Mouse (Mus musculus) T-helper 2 cell (primary cell): Measurements from ENCODE around the gene Txnrd3.

Experiments used
- in situ Hi-C: fragments of 300-600 bp; cut with MboI, MseI; formaldehyde crosslinking; loops from one replicate; pipeline ENCODE4 v1.15.1; 2025; ENCODE audit warnings: high pct_unique_total_duplicates

Txnrd3 gene

DNA sequence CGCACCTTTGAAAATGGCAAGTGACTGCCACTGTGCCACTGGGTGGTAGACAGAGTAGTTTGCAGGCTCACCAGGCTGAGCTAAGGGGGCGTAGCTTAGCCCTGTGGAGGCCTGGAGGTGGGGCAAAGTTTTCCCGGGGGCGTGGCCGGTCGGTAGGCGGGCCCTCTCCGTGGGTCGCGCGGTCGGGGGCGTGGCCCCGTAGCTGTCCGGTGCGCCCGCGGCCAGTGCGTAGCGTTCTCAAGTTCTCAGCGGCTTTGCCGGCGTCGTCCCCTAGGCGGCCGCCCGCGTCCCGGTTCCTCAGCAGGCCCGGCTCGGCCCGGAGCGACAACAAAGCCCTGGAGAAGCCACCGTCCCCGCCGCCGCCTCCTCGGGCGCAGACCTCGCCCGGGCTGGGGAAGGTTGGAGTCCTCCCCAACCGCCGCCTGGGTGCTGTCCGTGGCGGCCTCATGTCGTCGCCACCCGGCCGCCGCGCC lies at the start of gene Txnrd3:
Gene Txnrd3, plus strand, starts transcription at position 191 of the 473 bp plus-strand sequence.
- in situ Hi-C loops, result loop anchor here (25.0 kb wide), 1 partner anchor 1468 kb away; the partner anchor contains the start of gene Nup210

DNA sequence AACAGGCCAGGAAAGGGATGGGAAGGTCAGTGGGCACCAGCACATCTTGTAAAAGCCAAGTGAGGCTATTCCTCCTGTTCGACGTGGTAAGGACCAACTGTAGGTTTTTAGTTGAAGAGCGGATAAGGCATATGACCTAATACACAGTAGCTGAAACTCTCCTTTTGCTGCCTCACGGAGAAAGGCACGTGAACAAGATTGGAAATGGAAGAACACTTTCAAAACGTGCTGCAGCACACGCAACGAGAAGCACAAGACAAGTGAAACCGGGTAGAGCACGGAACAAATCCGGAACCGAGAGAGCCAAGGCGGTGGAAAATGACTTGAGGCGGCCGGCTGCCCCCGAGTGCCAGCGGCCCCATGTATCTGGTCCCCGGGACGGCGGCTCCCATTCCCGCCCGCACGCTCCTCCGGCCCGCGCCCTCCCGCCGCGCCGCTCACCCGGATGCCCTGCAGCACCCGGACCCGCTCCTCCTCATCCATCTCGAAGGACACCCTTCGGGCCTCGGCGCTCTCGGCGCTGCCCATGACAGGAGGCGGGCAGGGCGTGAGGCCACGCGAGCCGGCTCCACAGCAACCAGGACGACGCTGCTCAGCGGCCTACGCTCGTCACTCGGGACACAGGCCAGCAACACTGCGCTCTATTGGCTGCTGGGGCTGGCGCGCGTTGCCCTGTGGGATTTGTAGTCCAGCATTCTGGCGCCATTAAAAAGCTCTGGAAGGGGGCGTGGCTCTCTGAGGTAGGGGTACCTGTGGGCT lies 48.6 kb upstream of the Txnrd3 start, which contains the start of gene Chchd6:
Gene Chchd6, minus strand, starts transcription at position 635 of the 759 bp plus-strand sequence.
- in situ Hi-C loops, result no loop called here

DNA sequence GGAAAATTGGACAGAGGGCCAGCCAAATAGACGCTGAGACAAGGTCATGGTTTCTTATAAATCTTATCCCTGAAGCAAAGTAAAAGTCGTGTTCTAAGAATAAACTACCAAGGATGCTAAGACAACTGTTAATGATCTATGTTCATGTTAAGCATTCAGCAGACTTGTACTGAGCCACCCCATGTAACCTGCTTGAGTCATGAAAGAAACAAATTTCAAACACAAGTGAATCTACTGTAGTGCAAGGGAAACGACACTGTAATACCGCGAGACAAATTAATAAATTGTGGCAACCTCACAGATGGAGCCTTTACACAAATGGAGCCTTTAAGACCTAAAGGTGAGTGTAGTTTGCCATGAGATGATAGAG lies 48.0 kb upstream of the Txnrd3 start:
- in situ Hi-C loops, result no loop called here

DNA sequence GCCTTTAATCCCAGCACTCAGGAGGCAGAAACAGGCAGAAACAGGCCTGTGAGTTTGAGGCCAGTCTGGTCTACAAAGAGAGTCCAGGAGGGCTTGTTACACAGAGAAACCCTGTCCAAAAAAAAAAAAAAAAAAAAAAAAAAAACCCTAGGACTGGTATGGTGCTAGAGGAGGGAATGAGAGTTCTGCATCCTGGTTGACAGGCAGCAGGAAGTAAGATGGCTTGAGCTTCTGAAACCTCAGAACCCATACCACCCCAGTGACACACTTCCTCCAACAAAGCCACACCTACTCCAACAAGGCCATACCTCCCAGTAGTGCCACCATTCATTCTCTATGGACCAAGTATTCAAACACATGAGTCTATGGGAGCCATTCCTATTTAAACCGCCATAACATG lies 47.3 kb upstream of the Txnrd3 start:
- in situ Hi-C loops, result no loop called here

DNA sequence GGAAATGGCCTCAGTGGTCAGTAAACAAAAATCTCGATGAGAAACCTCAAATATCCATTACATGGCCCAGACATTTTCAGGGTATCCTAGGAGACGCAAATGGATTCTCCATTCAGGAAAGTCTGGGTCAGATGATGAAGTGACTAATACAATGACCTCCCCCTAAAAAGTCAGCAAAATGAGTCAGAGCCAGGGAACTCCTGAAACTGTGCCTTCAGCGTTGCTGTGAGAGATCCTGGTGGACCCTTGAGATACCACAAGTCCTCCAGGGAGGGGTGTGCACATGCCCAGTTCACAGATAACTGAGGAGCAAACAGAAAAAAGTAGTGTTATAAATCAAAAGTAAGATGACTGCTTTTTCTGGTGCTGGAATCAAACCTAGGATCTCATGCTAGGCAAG lies 37.7 kb upstream of the Txnrd3 start:
- in situ Hi-C loops, result no loop called here

DNA sequence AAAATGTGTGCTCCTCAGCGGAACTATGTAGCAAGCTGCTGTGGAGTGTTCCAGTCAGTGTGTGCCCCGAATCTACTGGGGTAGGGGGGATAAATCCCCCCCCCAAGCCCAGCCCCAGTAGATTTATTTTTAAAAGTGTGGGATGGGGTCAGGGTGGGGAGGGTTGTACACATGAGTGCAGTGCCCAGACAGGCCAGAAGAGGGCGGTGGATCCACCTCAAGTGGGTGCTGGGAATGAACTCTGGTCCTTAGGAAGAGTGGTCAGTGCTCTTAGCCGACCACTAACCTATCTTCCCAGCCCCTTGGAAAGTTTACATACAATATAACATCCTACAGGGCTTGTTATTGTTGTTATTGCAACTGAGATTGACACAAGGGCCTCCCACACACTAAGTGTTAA lies 35.8 kb upstream of the Txnrd3 start:
- in situ Hi-C loops, result no loop called here

DNA sequence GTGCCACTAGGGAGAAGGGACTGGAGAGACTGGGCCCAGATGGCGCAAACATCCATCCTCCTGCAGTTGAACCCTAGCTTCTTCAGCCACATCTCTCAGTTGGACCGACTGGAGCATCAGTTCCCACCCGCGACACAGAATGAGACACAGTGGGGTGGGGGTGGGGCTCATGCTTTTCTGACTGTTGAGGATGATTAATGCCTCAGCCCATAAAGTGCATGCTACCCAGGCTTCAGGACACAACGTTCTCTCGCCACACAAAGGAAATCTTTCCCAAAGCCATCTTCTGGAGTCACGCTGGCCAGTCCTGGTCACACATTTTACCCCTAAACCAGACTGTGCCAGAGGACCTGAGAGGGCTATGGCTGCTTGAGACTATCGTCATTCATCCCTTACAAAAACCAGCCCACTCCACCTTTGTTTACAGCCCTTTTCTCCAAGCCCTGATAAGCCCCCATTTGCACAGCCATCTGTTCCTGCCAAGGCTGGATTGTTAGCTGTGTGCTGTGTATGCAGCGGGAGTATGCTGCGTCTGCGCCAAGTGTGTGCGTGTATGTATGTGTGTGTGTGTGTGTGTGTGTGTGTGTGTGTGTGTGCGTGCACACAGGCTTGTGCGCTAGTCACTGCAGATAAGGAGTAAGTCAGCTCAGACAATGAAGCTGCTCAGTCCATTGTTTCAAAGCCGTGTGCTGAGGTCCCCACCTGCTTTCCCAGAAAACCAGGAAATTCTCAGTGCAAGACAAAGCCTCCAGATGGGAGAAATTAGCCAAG lies 30.3 kb upstream of the Txnrd3 start:
- in situ Hi-C loops, result no loop called here

DNA sequence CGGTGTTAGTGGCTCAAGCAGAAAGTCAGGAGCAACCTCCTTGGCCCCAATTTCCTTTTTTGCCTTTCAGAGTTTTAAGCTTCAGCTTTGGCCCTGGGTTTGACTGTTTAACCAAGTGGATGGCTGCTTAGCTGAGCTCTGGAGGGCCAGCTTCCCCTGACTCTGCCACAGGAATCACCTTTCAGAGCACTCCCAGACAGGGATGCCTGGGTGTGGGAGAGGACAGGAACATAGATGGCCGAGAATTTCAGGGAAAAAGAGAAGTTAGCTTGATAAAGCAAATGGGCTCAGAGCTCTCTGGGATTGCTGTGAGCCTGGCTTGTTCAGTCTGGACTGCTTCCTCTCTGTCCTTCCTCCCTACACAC lies 29.7 kb upstream of the Txnrd3 start:
- in situ Hi-C loops, result no loop called here

DNA sequence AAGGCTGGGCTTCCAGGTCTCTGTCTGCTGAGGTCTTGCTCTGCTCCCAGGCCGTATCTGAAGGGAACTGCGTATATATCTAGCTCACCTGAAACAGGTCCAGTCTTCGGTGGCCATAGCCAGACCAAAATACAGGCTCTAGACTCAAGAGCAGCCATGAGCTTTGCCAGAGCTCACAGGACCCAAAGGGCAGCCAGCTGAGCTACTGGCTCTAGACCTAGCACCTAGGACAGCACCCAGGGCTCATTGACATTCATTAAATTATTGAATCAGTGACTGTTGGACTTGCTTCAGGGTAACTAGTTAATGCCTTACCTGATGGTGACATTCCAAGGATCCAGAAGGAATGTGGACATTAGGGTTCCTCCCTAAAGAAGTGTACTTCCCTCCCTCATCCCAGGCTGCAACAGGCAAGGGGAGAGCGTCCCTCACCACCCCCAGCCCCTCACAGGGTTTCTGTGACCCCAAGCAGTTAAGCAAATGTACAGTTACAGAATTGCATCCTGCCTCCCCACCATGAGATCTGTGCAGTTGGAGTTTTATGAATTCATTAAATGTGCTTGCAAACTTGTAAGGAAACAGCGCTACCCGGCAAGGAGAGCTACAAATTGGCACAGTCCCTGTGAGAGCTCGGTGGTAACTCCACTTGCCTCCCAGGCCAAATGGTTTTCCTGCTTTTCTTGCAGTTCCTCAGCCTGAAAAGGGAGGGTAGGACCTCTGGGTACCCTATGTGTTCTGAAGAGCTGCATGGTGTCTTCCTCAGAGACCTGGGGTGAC lies 29.0 kb upstream of the Txnrd3 start:
- in situ Hi-C loops, result no loop called here

DNA sequence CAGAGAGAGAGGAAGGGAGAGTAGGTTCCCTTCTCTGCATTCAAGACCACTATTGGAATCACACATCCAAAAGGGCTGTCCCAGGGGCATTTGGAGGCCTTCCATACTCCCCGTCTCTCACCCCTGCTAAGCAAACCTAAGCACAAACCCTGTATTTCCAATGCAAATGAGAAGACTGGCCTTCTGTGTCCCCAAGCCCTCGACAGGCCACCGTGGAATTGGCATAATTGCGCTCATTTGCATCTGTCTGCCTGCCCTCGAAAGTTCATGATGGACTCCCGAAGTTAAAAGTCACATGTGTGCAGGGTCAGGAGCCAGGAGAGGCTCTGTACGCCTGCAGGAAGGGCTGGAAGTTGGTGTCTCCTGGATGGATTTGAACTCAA lies 28.4 kb upstream of the Txnrd3 start:
- in situ Hi-C loops, result no loop called here

DNA sequence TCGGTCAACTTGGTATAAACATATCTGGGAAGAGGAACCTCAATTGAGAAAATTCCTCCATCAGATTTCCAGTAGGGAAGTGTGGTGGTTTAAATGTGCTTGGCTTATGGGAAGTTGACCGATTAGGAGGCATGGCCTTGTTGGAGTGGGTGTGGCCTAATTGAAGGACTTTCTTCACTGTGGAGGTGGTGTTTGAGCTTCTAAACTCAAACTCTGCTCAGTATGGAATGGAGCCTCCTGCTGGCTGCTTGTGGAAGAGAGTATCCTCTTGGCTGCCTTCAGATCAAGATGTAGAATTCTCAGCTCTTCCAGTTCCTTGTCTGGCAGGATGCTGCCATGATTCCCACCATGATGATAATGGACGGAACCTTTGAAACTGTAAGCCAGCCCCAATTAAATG lies 21.1 kb upstream of the Txnrd3 start:
- in situ Hi-C loops, result no loop called here

DNA sequence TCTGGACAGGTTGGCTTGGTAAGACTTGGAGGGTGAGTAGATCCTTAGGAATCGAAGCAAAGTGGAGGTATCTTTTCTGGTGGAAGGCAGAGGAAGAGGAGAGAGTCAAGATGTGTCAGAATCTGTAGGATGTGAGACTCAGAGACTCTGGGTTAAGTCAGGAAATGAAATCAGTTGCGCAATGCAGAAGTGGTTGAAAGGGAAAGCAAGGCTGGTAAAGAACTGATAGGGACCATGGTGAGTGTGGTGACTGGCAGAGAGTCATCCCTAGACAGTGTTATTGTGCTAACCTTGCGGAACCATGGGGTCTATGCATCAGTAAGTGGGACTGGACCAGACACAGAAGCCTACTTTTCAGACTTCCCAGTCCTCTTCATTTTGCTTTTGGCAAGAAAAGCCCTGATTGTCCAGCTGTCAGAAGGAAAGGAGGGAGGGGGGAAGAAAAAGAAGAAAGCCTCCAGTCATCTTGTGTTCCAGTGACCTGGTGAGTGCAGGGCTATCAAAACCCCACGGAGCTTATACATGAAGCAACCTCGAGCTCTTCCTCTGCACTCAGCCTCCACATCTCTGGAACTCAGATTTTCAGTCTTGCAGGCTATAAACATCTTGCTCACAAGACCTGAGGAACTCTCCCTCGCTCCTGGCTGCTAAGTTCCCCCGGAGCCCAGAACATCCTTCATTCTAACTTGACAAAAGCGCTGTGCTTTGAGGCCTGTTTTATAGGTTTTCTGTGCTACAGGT lies 15.6 kb upstream of the Txnrd3 start:
- in situ Hi-C loops, result loop anchor here (25.0 kb wide), 1 partner anchor 1484 kb away; the partner anchor contains the start of gene Nup210

DNA sequence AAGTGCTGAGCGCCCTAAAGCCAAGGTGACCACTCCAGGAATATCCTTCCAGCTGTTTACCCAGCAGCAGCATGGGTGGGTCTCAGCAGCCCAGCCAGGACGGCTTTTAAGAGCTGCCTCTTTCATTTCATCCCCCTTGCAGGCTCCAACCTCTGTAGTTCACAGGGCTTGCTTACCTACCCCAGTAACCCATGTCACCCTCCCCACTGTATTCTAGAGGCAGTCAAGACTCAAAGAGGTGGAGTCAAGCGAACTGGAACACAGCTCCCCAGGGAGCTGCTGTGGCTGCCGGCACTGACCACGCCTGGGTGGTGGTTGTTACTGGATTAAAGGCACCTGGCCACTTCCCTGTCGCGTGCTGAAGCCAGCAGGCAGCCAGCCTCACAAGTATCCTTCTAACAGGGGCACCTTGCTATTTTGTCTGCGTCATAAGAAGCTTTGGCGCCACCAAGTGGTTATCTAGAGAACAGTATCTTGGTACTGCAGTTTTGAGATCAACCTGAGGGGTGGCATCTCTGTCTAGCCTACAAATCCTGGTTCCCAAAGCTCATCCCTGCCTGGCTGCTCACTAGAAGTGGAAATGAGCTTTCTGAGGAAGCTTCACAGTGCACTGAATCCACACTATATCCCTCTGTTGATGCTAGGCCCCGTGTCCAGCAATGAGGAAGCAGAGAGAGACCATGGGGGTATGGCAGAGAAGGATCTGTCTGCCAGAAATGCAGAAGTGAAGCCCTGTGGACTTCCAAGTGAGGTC lies 11.8 kb upstream of the Txnrd3 start:
- in situ Hi-C loops, result loop anchor here (25.0 kb wide), 1 partner anchor 1480 kb away; the partner anchor contains the start of gene Nup210

DNA sequence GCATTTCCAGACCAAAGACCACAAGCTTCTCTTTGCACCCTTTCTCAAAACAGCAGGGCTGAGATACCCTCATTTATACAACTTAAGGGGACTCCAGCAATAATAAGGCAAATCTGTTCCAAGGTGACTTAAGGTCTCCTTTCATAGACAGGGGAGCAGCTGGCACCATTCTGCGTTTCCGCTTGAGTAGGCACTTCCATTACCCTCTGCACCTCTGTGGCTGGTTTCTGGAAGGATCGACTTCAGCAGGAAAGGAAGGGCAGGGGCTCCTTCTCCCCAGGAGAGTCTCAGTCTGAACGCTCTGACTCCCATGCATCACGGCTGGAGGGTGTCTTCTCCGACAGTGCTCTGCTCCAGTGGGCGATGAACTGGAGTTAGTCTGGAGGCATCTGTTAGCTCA lies 10.7 kb upstream of the Txnrd3 start:
- in situ Hi-C loops, result loop anchor here (25.0 kb wide), 1 partner anchor 1479 kb away; the partner anchor contains the start of gene Nup210

DNA sequence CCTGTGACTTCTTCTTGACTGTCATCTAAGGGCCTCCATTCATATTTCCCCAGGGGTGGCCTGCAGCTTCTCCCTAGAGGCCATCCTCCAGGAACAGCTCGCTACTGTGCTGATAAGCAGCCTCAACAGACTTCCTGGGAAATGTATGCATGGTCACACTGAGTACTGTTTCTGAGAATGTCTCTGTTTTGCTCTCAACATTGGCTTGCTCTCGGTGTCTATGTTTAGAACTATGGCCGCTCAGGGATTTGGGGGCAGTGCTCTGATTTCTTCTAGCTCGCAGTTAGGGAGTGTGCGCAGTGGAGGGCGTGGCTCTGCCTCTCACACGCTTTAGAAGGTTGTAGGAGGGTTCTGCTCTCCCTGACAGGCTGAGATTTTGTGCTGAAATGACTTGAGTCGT lies 9.4 kb upstream of the Txnrd3 start:
- in situ Hi-C loops, result loop anchor here (25.0 kb wide), 1 partner anchor 1478 kb away; the partner anchor contains the start of gene Nup210

DNA sequence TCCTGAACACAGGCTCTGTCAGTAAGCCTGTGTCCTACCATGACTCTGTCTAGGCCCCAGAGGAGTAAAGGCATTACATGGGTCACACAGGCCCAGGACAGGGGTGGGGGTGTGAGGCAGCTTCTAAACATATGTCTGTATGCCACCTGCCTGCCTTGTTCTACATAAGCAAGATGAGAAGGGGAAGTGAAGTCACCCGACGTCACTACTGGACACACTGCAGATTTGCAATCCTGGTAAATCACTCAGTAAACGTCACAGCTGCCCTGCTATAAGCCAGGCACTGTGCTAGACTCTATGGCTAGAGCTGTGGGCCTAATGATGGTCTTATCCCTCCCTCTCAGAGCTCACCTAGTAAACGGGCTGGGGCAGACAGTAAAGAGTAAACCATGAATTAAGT lies 5.8 kb upstream of the Txnrd3 start:
- in situ Hi-C loops, result loop anchor here (5.0 to 25.0 kb wide), 2 partner anchors 276 to 1474 kb away; partner anchors contain the start of genes Nup210 and Plxna1

DNA sequence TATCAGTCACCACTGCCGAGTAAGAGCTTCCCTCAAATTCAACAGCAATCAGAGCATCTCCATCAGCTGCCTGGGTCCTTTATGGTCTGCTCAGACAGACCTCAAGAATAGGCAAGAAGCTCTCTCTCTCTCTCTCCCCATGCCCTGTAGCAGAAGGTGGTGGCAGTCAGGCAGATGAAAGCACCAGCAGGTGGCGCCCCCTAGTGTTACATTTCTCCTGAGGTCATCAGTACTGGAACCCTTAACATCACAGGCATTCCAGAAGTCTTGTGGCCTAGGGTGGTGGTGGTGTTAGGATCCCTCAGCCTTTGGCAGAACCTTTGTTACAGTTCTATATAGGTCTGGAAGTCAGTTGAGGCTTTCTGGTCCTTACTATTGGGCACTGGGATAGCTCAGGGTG lies 4.8 kb upstream of the Txnrd3 start:
- in situ Hi-C loops, result loop anchor here (5.0 to 25.0 kb wide), 2 partner anchors 277 to 1473 kb away; partner anchors contain the start of genes Nup210 and Plxna1

DNA sequence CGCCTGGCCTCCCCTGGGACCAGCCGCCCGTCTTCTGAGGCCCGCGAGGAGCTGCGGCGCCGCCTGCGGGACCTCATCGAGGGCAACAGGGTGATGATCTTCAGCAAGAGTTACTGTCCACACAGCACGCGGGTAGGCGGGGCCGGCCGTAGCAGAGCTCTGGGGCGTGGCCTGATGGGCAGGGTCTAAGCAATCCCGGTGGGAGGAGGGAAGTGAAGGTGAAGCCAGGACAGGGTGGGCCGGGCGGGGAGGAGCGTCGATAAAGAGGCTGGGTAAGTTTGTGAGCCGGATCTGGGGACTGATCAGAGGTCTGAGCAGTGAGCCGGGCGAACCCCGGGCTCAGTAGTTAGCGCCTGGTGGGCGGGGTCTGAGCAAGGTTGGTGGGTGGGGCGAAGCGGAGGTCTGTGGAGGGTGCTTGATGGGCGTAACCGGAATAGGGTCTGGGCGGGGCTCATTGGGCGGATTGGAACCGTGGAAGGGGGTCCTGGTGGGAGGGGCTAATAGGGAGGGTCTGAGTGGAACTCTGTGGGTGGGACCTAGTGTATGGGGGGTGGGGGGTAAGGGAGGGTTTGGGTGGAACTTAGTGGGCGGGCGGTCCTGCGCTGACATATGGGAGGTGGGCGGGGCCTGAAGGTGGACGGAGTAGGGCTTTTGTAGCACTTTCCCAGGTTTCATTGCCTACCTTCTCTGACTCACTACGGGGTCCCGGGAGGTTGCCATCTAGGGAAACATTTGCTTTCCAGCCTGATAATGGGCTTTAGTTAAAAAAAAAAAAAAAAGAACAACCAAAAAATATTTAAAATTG lies 685 bp downstream of the Txnrd3 start:
- in situ Hi-C loops, result loop anchor here (25.0 kb wide), 1 partner anchor 1468 kb away; the partner anchor contains the start of gene Nup210

DNA sequence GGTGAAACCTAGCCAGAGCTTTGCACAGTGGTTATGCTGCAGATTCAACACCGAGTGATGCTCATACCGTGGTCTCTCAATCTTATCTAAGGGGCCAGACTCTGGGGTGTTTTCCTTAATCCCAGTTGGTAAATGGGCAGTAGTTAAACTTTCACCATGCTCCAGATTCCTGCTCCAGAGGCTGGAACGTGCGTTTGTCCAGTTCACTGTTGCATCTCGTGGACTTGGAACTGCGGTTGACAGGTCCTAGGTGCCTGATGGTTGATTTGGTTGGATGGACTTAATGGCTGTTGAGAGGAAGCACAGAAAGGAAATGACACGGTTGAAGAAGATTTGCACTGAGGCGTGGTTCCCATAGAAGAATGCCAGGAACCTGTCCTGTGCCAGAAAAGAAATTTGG lies 6.1 kb downstream of the Txnrd3 start:
- in situ Hi-C loops, result loop anchor here (25.0 kb wide), 1 partner anchor 1462 kb away; the partner anchor contains the start of gene Nup210
